Mouse (Mus musculus) forebrain, embryonic 14.5 days (tissue): ENCODE data around the gene Daam1. TPM values are rescaled to one million over a fixed set of nuclear protein-coding genes. Genes with fewer than 3 reads are reported as not detected.

ENCODE experiments used
- ATAC-seq: fragments of 200-750 bp; cut with Nextera tagmentation; 2 replicates; pipeline ENCODE4 v1.8.0; 2017; ENCODE audit warnings: mild to moderate bottlenecking, moderate library complexity
- DNase-seq: peaks from one replicate; pipeline ENCODE4 v3.0.0-alpha.2; 2015; ENCODE audit warnings: low spot score
- H3K27ac ChIP-seq: fragments of 300-500 bp; sonication (generic); 2 replicates; pipeline ENCODE4 v1.5.1; 2014; ENCODE audit warnings: low read depth, mild to moderate bottlenecking, control low read depth, low read length, moderate library complexity
- H3K27me3 ChIP-seq: fragments of 300-500 bp; sonication (generic); replicated peaks from 2 replicates; pipeline ENCODE4 v1.6.1; 2014; ENCODE audit warnings: low read length, control low read depth, mixed read lengths; ENCODE audit not compliant: control insufficient read depth, insufficient read depth
- H3K36me3 ChIP-seq: fragments of 300-500 bp; sonication (generic); 2 replicates; pipeline ENCODE4 v1.6.1; 2014; ENCODE audit warnings: low read length, control low read depth; ENCODE audit not compliant: control insufficient read depth, insufficient read depth
- H3K4me1 ChIP-seq: fragments of 300-500 bp; sonication (generic); 2 replicates; pipeline ENCODE4 v1.6.1; 2014; ENCODE audit warnings: antibody characterized with exemption, low read length, control low read depth; ENCODE audit not compliant: control insufficient read depth, insufficient read depth
- H3K4me2 ChIP-seq: fragments of 300-500 bp; sonication (generic); 2 replicates; pipeline ENCODE4 v1.6.1; 2014; ENCODE audit warnings: mild to moderate bottlenecking, control low read depth, low read length
- H3K4me3 ChIP-seq: fragments of 300-500 bp; sonication (generic); 2 replicates; pipeline ENCODE4 v1.5.1; 2014; ENCODE audit warnings: low read depth, low read length, control low read depth
- H3K9ac ChIP-seq: fragments of 300-500 bp; sonication (generic); 2 replicates; pipeline ENCODE4 v1.6.1; 2014; ENCODE audit warnings: mild to moderate bottlenecking, low read length, control low read depth, moderate library complexity
- H3K9me3 ChIP-seq: fragments of 300-500 bp; sonication (generic); replicated peaks from 2 replicates; pipeline ENCODE4 v1.6.1; 2016; ENCODE audit warnings: low read length, control low read depth, mixed read lengths; ENCODE audit not compliant: control insufficient read depth
- WGBS: fragments of 180-500 bp; shearing (Covaris S2); extraction: QIAGEN DNeasy Blood & Tissue Kit; methylation state at CpG from one replicate; pipeline ENCODE4 v1.1.7; 2014; 5-methylcytosine and 5-hydroxymethylcytosine counted together
- polyA plus RNA-seq: library from polyadenylated mRNA; unstranded; fragments of >200 nt; fragmentation: Nextera tagmentation; extraction: Ambion mirVana; gene quantifications from 2 replicates; pipeline ENCODE4 v1.2.1, GENCODE M21; 2014

Daam1 gene
- polyA plus RNA-seq, 1 experiment from 2014 or later, result 29.9 TPM

GRCm38 (mm10) chr12:71910246-71910645 is 79.4 kb downstream of the Daam1 start:
- no peak for ATAC-seq
- Histone ChIP-seq H3K4me3 (no peak overlapping the region), H3K9me3 (no peaks in the 10 kb centered on the region), H3K9ac (no peak overlapping the region), H3K27me3 (no peaks in the 10 kb centered on the region), H3K27ac (no peak overlapping the region), H3K4me1 (peaks cover 25% of the 10 kb centered on the region), H3K4me2 (no peak overlapping the region), H3K36me3 (no peaks in the 10 kb centered on the region)
- no peak for DNase-seq
- WGBS, result 76% methylated on average over 7 of the region's 7 CpGs

DNA sequence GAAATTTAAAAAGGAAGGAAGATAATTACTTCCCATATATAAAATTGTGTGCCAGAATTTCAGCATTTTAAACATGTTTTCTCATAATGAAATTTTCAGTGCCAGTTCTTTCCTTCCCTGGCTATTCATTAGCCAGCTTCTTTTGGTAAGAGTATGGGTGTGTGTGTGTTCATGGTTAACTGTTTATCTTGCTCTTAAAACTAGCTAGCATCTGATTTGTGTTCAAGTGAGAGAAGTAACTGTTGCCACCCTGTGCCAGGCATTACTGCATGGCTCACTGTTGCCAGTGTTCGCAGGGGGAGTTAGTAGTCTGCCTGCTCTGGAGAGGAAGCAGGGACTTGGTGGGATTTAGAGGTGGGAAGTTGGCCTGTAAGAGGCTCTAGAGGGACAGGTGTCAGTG is 81.4 kb downstream of the Daam1 start:
- Histone ChIP-seq H3K4me3 (no peak overlapping the region), H3K27ac (no peak overlapping the region), H3K4me1 (peaks cover 11% of the 10 kb centered on the region), H3K27me3 (no peaks in the 10 kb centered on the region), H3K9me3 (no peaks in the 10 kb centered on the region), H3K9ac (no peak overlapping the region), H3K4me2 (no peak overlapping the region), H3K36me3 (peaks cover 16% of the 10 kb centered on the region)
- no peak for ATAC-seq
- DNase-seq, result no peak
- 78% methylated on average over 1 of the region's 1 CpGs for WGBS

DNA sequence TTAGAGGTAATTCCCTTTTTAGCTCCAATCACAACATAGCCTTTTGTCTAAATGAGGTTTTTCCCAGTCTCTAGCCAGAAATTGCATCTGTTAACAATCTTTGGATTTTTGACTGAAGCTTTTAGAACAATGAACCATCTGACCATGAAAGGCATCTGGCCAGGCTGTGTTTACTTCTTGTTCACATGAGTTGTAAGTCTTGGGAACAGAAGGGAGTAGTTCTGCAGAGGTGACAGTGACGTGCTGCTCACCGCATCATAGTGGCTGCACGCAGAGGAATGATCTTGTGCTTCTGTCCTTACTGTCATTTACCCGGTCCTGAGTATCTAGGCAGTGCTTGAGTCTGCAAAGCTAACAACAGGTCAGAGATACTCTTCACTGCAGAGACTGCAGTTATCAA is 88.3 kb downstream of the Daam1 start:
- 53% methylated on average over 4 of the region's 4 CpGs for WGBS
- Histone ChIP-seq H3K27me3 (no peaks in the 10 kb centered on the region), H3K9me3 (no peaks in the 10 kb centered on the region), H3K4me1 (peaks cover 29% of the 10 kb centered on the region), H3K4me3 (no peak overlapping the region), H3K9ac (no peak overlapping the region; the same call in 1 of the 2 replicates), H3K27ac (peak overlapping the region; percentile 57; the same call in 1 of the 2 replicates), H3K4me2 (no peak overlapping the region), H3K36me3 (peaks cover 16% of the 10 kb centered on the region)
- 0 out of 2 replicates have a peak, but pooled peaks have one; percentile 46 for ATAC-seq
- DNase-seq, result peak; percentile 51

DNA sequence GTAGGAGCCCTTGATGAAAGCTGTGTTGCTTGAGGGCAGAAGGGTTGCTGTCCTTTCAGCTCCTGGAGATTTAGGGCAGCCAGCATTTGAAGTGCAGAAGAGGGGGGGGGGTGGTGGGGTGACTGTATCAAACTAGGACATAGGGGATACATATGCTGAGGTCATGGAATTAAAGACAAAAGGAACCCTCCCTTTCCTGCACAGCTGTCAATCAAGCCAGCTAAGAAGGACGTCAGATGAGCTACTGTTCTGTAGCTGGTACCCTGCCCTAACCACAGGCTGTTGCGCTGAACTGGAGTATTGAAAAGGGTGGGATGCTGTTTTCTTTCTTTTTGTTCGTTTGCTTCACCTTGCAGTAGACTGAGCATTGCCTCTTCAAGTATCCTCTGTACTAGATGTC is 89.1 kb downstream of the Daam1 start:
- peaks cover 16% of the 10 kb centered on the region for H3K36me3 ChIP-seq
- peak; percentile 14 for DNase-seq
- no peak overlapping the region for H3K4me2 ChIP-seq
- no peak overlapping the region for H3K4me3 ChIP-seq
- H3K9ac ChIP-seq, result no peak overlapping the region
- H3K27ac ChIP-seq, result 0 out of 2 replicates have a peak overlapping the region, but pooled peaks have one; percentile 57
- H3K27me3 ChIP-seq, result no peaks in the 10 kb centered on the region
- WGBS, result 30% methylated on average over 3 of the region's 3 CpGs
- no peaks in the 10 kb centered on the region for H3K9me3 ChIP-seq
- ATAC-seq, result peak; percentile 45; the same call in 1 of the 2 replicates
- H3K4me1 ChIP-seq, result peaks cover 29% of the 10 kb centered on the region

DNA sequence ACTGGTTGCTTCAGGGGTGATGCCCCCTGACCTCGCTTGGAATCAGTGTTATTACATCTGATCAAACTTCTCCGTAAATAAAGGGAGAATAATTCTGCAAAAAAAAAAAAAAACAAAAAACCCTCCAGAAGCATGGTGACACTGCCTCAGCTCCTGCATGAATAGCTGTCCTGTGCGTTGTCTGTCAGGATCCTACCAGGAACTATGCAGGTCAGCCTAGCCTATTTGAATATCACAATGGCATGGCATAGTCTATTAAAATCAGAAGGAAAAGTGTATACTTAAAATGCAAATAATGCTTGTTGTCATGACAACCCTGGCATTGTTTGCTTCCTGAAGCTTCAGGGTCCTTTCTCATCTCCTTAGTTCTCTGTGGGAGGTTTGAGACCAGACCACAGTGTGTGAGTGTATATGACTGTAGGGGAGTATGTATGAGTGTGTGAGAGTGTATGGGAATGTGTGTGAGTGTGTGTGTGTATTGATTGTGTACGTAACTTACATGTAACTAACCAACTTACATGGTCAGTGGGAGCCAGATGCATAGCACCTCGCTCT is 92.0 kb downstream of the Daam1 start:
- no peak overlapping the region for H3K4me2 ChIP-seq
- no peak overlapping the region for H3K9ac ChIP-seq
- no peaks in the 10 kb centered on the region for H3K9me3 ChIP-seq
- DNase-seq (peak; percentile 56), ATAC-seq (no peak)
- H3K36me3 ChIP-seq, result no peaks in the 10 kb centered on the region
- H3K4me3 ChIP-seq, result no peak overlapping the region
- H3K4me1 ChIP-seq, result peaks cover 32% of the 10 kb centered on the region
- no peak overlapping the region for H3K27ac ChIP-seq
- WGBS, result 46% methylated on average over 5 of the region's 5 CpGs
- no peaks in the 10 kb centered on the region for H3K27me3 ChIP-seq

- WGBS, result 86% methylated on average over 9 of the region's 9 CpGs
- no peaks in the 10 kb centered on the region for H3K9me3 ChIP-seq
- H3K36me3 ChIP-seq, result no peaks in the 10 kb centered on the region
- peaks cover 21% of the 10 kb centered on the region for H3K4me1 ChIP-seq
- H3K4me2 ChIP-seq, result no peak overlapping the region
- H3K27me3 ChIP-seq, result no peaks in the 10 kb centered on the region
- DNase-seq (no peak), ATAC-seq (no peak)
- H3K4me3 ChIP-seq, result no peak overlapping the region
- no peak overlapping the region for H3K27ac ChIP-seq
- H3K9ac ChIP-seq, result no peak overlapping the region
Measured at GRCm38 (mm10) chr12:71924978-71925529, 94.2 kb downstream of the Daam1 start.

- Histone ChIP-seq H3K27ac (no peak overlapping the region), H3K4me3 (no peak overlapping the region), H3K27me3 (no peaks in the 10 kb centered on the region), H3K9me3 (no peaks in the 10 kb centered on the region), H3K4me2 (no peak overlapping the region), H3K4me1 (peaks cover 15% of the 10 kb centered on the region), H3K9ac (no peak overlapping the region), H3K36me3 (no peaks in the 10 kb centered on the region)
- 63% methylated on average over 11 of the region's 11 CpGs for WGBS
- no peak for DNase-seq
- ATAC-seq, result no peak
Measured at GRCm38 (mm10) chr12:71925990-71926700, 95.3 kb downstream of the Daam1 start.

DNA sequence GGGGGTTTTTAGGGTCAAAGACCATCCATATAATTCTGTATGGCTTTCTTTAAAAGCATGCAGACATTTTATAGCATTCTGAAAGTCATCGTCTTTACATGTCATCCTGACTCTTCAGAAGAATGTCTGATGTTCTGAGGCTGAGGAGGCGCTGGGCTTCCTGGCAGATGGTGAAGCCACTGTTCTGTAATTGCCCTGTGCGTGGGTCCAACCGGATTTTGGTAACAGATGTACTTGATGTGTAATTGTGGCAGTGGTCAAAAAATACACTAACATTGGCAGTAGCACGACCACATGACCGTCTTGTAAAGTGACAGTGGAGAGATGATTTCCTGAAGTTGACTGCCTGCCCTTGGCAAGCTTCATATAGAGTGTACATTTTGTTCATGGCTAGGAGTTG is 97.2 kb downstream of the Daam1 start:
- H3K27ac ChIP-seq, result no peak overlapping the region
- no peaks in the 10 kb centered on the region for H3K36me3 ChIP-seq
- no peak overlapping the region for H3K9ac ChIP-seq
- DNase-seq (no peak), ATAC-seq (no peak)
- peaks cover 9% of the 10 kb centered on the region for H3K4me1 ChIP-seq
- WGBS, result 94% methylated on average over 6 of the region's 6 CpGs
- no peaks in the 10 kb centered on the region for H3K27me3 ChIP-seq
- no peaks in the 10 kb centered on the region for H3K9me3 ChIP-seq
- no peak overlapping the region for H3K4me3 ChIP-seq
- no peak overlapping the region for H3K4me2 ChIP-seq

DNA sequence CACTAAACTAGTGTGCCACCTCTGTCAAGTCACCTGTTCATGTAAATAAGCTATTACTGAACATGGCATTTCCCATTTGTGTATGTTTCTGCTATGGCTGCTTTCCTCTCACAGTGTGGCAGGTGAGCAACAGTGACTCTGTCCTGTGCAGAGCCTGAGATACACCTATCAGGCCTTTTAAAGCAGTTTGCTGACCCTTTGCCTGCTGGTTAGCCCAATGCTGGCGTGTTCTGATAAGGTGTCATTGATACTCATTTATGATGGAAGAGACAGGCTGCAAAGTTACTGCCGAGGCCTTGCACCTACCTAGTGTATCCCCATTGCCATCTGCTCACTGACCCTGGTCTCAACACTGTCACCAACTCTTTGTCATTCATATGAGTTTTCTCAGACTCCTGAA is 99.0 kb downstream of the Daam1 start:
- DNase-seq (no peak), ATAC-seq (no peak)
- H3K27me3 ChIP-seq, result no peaks in the 10 kb centered on the region
- 71% methylated on average over 2 of the region's 2 CpGs for WGBS
- no peak overlapping the region for H3K4me3 ChIP-seq
- no peaks in the 10 kb centered on the region for H3K36me3 ChIP-seq
- H3K9ac ChIP-seq, result no peak overlapping the region
- no peak overlapping the region for H3K4me2 ChIP-seq
- no peak overlapping the region for H3K27ac ChIP-seq
- H3K9me3 ChIP-seq, result no peaks in the 10 kb centered on the region
- H3K4me1 ChIP-seq, result peaks cover 12% of the 10 kb centered on the region
